Mouse (Mus musculus): ENCODE measurements around the gene Gprin2. TPM values are rescaled to one million over a fixed set of nuclear protein-coding genes. Genes with fewer than 3 reads are reported as not detected.

Gene Gprin2
- polyA plus RNA-seq, 1 experiment, result 0.01 TPM

DNA sequence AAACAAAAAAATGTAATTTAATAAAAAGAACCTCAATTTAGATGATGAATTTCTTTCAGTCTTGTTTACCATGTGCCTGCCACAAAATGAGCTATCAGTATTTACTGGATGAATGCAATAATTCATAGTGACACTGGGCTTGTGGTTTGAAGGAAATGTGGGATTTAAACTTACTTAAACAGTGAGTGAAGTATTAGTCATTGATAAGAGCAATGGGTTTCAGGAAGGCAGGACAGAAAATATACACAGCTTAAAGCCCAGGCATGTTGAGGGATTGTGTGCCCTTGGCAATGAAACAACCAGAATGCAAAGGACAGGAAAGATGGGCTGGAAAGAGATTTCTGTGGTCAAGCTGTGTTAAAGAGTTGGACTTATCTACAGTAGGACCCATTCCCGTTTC, 59.1 kb downstream of the Gprin2 start:
- no peaks in the 10 kb centered on the region for H3K27me3 ChIP-seq (ENCODE audit: control insufficient read depth, insufficient read depth, insufficient read length)

GRCm38 (mm10) chr14:34139671-34140664, 61.5 kb downstream of the Gprin2 start:
- Histone ChIP-seq H3K4me3 (no peak overlapping the region), H3K79me2 (ENCODE audit: control insufficient read depth, insufficient read depth) (no peaks in the 10 kb centered on the region), H3K27me3 (ENCODE audit: control insufficient read depth, insufficient read depth, insufficient read length) (no peaks in the 10 kb centered on the region), H3ac (ENCODE audit: control insufficient read depth, insufficient read length) (no peak overlapping the region), H3K36me3 (ENCODE audit: control insufficient read depth, insufficient read depth) (no peaks in the 10 kb centered on the region), H3K4me2 (ENCODE audit: low read depth) (no peak overlapping the region)
- TF ChIP-seq MYOD1 (IDR thresholded peaks at IDR 0.05; ENCODE audit: control insufficient read depth in 1 of 3, insufficient read length in 2 of 3, low read depth in 2 of 3) (no peak), SRF (IDR thresholded peaks at IDR 0.05; ENCODE audit: control insufficient read depth, insufficient read length, low read depth) (no peak), MAX (IDR thresholded peaks at IDR 0.05; ENCODE audit: low read depth) (no peak), E2F4 (IDR thresholded peaks at IDR 0.05; ENCODE audit: insufficient read depth) (no peak), POLR2AphosphoS2 (IDR thresholded peaks at IDR 0.05; ENCODE audit: insufficient read length, low read depth) (no peak), MYOG (IDR thresholded peaks at IDR 0.05; ENCODE audit: control insufficient read depth in 1 of 3, insufficient read depth in 1 of 3, insufficient read length in 2 of 3, low read depth in 2 of 3) (no peak), USF1 (IDR thresholded peaks at IDR 0.05; ENCODE audit: low read depth) (no peak), CEBPB (IDR thresholded peaks at IDR 0.05; ENCODE audit: insufficient read depth, poor library complexity, severe bottlenecking) (no peak)

More for the DNA sequence above, 59.1 kb downstream of the Gprin2 start:
- Histone ChIP-seq H3K36me3 (ENCODE audit: control insufficient read depth, insufficient read depth) (no peaks in the 10 kb centered on the region), H3K4me2 (ENCODE audit: low read depth) (peak overlapping the region; percentile 47), H3K79me2 (ENCODE audit: control insufficient read depth, insufficient read depth) (no peaks in the 10 kb centered on the region), H3ac (ENCODE audit: control insufficient read depth, insufficient read length) (no peak overlapping the region), H3K4me3 (no peak overlapping the region)
- TF ChIP-seq MYOG (IDR thresholded peaks at IDR 0.05; ENCODE audit: control insufficient read depth in 1 of 3, insufficient read depth in 1 of 3, insufficient read length in 2 of 3, low read depth in 2 of 3) (no peak), E2F4 (IDR thresholded peaks at IDR 0.05; ENCODE audit: insufficient read depth) (no peak), USF1 (IDR thresholded peaks at IDR 0.05; ENCODE audit: low read depth) (no peak), CEBPB (IDR thresholded peaks at IDR 0.05; ENCODE audit: insufficient read depth, poor library complexity, severe bottlenecking) (no peak), REST (IDR thresholded peaks at IDR 0.05; ENCODE audit: insufficient read depth, insufficient read length) (no peak), TCF12 (IDR thresholded peaks at IDR 0.05; ENCODE audit: insufficient read depth, poor library complexity, severe bottlenecking) (no peak), POLR2A (IDR thresholded peaks at IDR 0.05; ENCODE audit: insufficient read length, low read depth) (no peak), TCF3 (IDR thresholded peaks at IDR 0.05; ENCODE audit: insufficient read length, low read depth) (no peak), MYOD1 (IDR thresholded peaks at IDR 0.05; ENCODE audit: control insufficient read depth in 1 of 3, insufficient read length in 2 of 3, low read depth in 2 of 3) (no peak), MAX (IDR thresholded peaks at IDR 0.05; ENCODE audit: low read depth) (no peak), SRF (IDR thresholded peaks at IDR 0.05; ENCODE audit: control insufficient read depth, insufficient read length, low read depth) (no peak), POLR2AphosphoS2 (IDR thresholded peaks at IDR 0.05; ENCODE audit: insufficient read length, low read depth) (no peak)

Other genes starting within 250 kb of the Gprin2 start
- 0.02 TPM for gene Rbp3, start 247.7 kb downstream of the Gprin2 start, polyA plus RNA-seq (2012; fragmentation: generic; extraction: Trizol)
- not detected for gene Zfp488, start 222.9 kb downstream of the Gprin2 start, polyA plus RNA-seq (2012; fragmentation: generic; extraction: Trizol)
- gene Gm30083, start 186.5 kb downstream of the Gprin2 start, polyA plus RNA-seq (2012; fragmentation: generic; extraction: Trizol), result 0.19 TPM
- 0.04 TPM for gene Gm5460, start 184.9 kb downstream of the Gprin2 start, polyA plus RNA-seq (2012; fragmentation: generic; extraction: Trizol)
- gene Antxrl, start 148.9 kb downstream of the Gprin2 start, polyA plus RNA-seq (2012; fragmentation: generic; extraction: Trizol), result 0.06 TPM
- gene Anxa8, start 115.7 kb downstream of the Gprin2 start, polyA plus RNA-seq (2012; fragmentation: generic; extraction: Trizol), result 85.0 TPM
- 1.0 TPM for gene A630023A22Rik, start 98.9 kb downstream of the Gprin2 start, polyA plus RNA-seq (2012; fragmentation: generic; extraction: Trizol)
- 0.34 TPM for gene Npy4r, start 49.2 kb downstream of the Gprin2 start, polyA plus RNA-seq (2012; fragmentation: generic; extraction: Trizol)
- gene Syt15, start 17.9 kb upstream of the Gprin2 start, polyA plus RNA-seq (2012; fragmentation: generic; extraction: Trizol), result not detected
- gene Shld2, start 108.8 kb upstream of the Gprin2 start, polyA plus RNA-seq (2012; fragmentation: generic; extraction: Trizol), result 2.6 TPM
- gene Glud1, start 109.1 kb upstream of the Gprin2 start, polyA plus RNA-seq (2012; fragmentation: generic; extraction: Trizol), result 95.8 TPM
- gene Fam25c, start 153.8 kb upstream of the Gprin2 start, polyA plus RNA-seq (2012; fragmentation: generic; extraction: Trizol), result not detected
- gene Sncg, start 173.1 kb upstream of the Gprin2 start, polyA plus RNA-seq (2012; fragmentation: generic; extraction: Trizol), result 1.3 TPM
- 0.02 TPM for gene Mmrn2, start 173.8 kb upstream of the Gprin2 start, polyA plus RNA-seq (2012; fragmentation: generic; extraction: Trizol)

Measured in myocyte (in vitro differentiated cells).